ENCODE assay signal across 13 mouse cellular contexts in the genomic region with DNA sequence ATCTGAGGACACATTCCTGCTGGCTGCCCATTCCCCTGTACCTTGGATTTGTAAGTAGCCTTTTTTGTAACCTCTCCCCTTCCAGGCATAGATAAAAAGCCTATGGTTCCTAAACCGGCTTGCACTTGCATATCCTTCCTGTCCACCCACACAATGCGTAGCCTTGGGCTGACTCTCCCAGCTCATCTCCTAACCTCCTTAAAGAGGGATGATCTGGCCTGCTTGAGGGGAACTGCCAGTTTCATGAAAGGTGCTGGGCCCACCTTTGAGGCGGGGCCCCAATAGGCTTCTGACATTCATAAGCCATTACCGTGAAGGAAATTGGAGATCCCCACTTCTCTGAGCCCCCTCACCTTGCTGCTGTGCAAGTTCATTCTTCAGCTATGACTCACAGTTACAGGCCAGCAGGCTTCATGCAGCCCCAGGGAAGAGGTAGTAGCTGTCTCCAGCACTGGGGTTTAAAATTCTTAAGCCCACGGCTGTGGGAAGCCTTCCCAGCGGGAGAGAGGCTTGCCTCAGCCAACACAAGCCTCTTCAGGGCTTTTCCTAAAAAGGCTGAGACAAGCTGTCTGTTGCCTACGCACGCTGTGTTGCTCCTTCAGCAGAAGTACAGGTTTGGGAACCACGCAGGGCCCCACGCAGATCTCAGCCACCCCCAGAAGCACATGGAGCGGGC. TPM values are rescaled to one million over a fixed set of nuclear protein-coding genes. Genes with fewer than 3 reads are reported as not detected.
DNase-seq lines count a peak whose midpoint lies in the region; ATAC-seq and TF ChIP-seq lines count a peak whose summit lies in the region.
"Had no signal": no experiment of that assay in that cellular context is flagged by ENCODE, and none has a peak within 500 bp of the region (broad histone marks: within the 10 kb centered on the region; RNA-seq: fewer than 3 reads in every experiment).

No protein-coding gene starts in this region.

- H3K4me1 ChIP-seq in liver, embryonic 11.5 days (replicated peaks; ENCODE audit: control insufficient read depth, insufficient read depth, low read length): peaks cover 36% of the 10 kb centered on the region
- H3K4me1 ChIP-seq in liver, embryonic 12.5 days: peaks cover 58% of the 10 kb centered on the region
- peaks cover 21% of the 10 kb centered on the region for H3K4me1 ChIP-seq in embryonic fibroblast, embryonic 13.5 days (ENCODE audit: control insufficient read depth, insufficient read depth, low read length)
- peaks cover 54% of the 10 kb centered on the region for H3K4me1 ChIP-seq in olfactory bulb, adult 2 months (ENCODE audit: control insufficient read depth, insufficient read depth, low read length)

- ATAC-seq in CD4-positive, CD25-positive, alpha-beta regulatory T cell, adult 4 months: no peak
- ATAC-seq in liver, embryonic 11.5 days (replicated peaks; ENCODE audit: low FRiP score): no peak
- no peak for ATAC-seq in liver, embryonic 12.5 days

- peak overlapping the region; percentile 69 for H3K4me2 ChIP-seq in liver, embryonic 11.5 days
- H3K4me2 ChIP-seq in liver, embryonic 12.5 days: no peak overlapping the region

- no peak overlapping the region for H3K4me3 ChIP-seq in liver, embryonic 11.5 days (ENCODE audit: low read depth, low read length)
- H3K4me3 ChIP-seq in liver, embryonic 12.5 days: no peak overlapping the region
- no peak overlapping the region for H3K4me3 ChIP-seq in embryonic fibroblast, embryonic 13.5 days (ENCODE audit: insufficient read depth, low read length)
- no peak overlapping the region for H3K4me3 ChIP-seq in olfactory bulb, adult 2 months (ENCODE audit: insufficient read depth, low read depth, low read length)

- no peaks in the 10 kb centered on the region for H3K9me3 ChIP-seq in liver, embryonic 11.5 days (ENCODE audit: control insufficient read depth, low read length)
- H3K9me3 ChIP-seq in liver, embryonic 12.5 days (replicated peaks): no peaks in the 10 kb centered on the region
- H3K9me3 ChIP-seq: embryonic facial prominence, embryonic 13.5 days had no signal

- no peak overlapping the region for H3K9ac ChIP-seq in liver, embryonic 11.5 days (ENCODE audit: low read depth, low read length)
- no peak overlapping the region for H3K9ac ChIP-seq in liver, embryonic 12.5 days

- WGBS in liver, embryonic 11.5 days: 64% methylated on average over 11 of the region's 11 CpGs
- 54% methylated on average over 11 of the region's 11 CpGs for WGBS in liver, embryonic 12.5 days (ENCODE audit: insufficient replicate concordance)
- WGBS in olfactory bulb, adult 2 months: 38% methylated on average over 11 of the region's 11 CpGs

- TF ChIP-seq CTCF in embryonic fibroblast, embryonic 13.5 days (IDR thresholded peaks at IDR 0.05; ENCODE audit: borderline replicate concordance, insufficient read depth, low read length): no peak
- no peak for TF ChIP-seq CTCF in olfactory bulb, adult 2 months (IDR thresholded peaks at IDR 0.05; ENCODE audit: insufficient read depth, low read depth, low read length)

- H3K36me3 ChIP-seq in liver, embryonic 11.5 days (ENCODE audit: control insufficient read depth, insufficient read depth, low read length): no peaks in the 10 kb centered on the region
- peaks cover 5% of the 10 kb centered on the region for H3K36me3 ChIP-seq in liver, embryonic 12.5 days

- peaks cover 35% of the 10 kb centered on the region for H3K27me3 ChIP-seq in liver, embryonic 11.5 days (replicated peaks; ENCODE audit: control insufficient read depth, insufficient read depth, low read length)
- peaks cover 66% of the 10 kb centered on the region for H3K27me3 ChIP-seq in liver, embryonic 12.5 days (replicated peaks)

- TF ChIP-seq POLR2A in embryonic fibroblast, embryonic 13.5 days (IDR thresholded peaks at IDR 0.05; ENCODE audit: low read depth, low read length): no peak
- TF ChIP-seq POLR2A in olfactory bulb, adult 2 months (IDR thresholded peaks at IDR 0.05; ENCODE audit: insufficient read depth, low read depth, low read length): no peak

- no peak overlapping the region for H3K27ac ChIP-seq in liver, embryonic 11.5 days (ENCODE audit: low read depth, low read length)
- no peak overlapping the region for H3K27ac ChIP-seq in liver, embryonic 12.5 days
- H3K27ac ChIP-seq in embryonic fibroblast, embryonic 13.5 days (ENCODE audit: insufficient read depth, low read length): peak overlapping the region; percentile 65
- peak overlapping the region; percentile 60 for H3K27ac ChIP-seq in olfactory bulb, adult 2 months (ENCODE audit: insufficient read depth, low read depth, low read length)
- H3K27ac ChIP-seq: embryonic facial prominence, embryonic 13.5 days had no signal

- DNase-seq in CD4-positive, CD25-positive, alpha-beta regulatory T cell, adult 2 months (ENCODE audit: low read depth, low spot score): peak; percentile 33
- no peak for DNase-seq in liver, embryonic 11.5 days (ENCODE audit: low spot score)
- no peak for DNase-seq in cerebellum, postnatal 10 days
- DNase-seq in cerebellum, postnatal 36 days: no peak
- DNase-seq: cerebellum, adult 11 months; gastrocnemius, postnatal 14 days; lung, adult 2 months had no signal

RNA-seq across cellular contexts. Expression of gene Snai3, which starts 1.1 kb away (rescaled TPM):
- 1 to 10 TPM; 2.6 to 5.2 TPM for polyA plus RNA-seq in CD4-positive, CD25-positive, alpha-beta regulatory T cell, adult 4 months (2017; shearing (Covaris generic))
- 0.23 and 0.29 TPM in 2 replicates for polyA plus RNA-seq in liver, embryonic 11.5 days (2014; fragmentation: Nextera tagmentation; extraction: Ambion mirVana)
- polyA plus RNA-seq in liver, embryonic 12.5 days (2016; fragmentation: Nextera tagmentation; extraction: Ambion mirVana): 0.18 and 0.36 TPM in 2 replicates
- not detected in 2 replicates for polyA plus RNA-seq in embryonic fibroblast, embryonic 13.5 days (2011; ENCODE audit: insufficient read length, low read depth, missing spikeins)
- polyA plus RNA-seq in olfactory bulb, adult 2 months (2012; ENCODE audit: insufficient read depth, insufficient read length, low replicate concordance, missing spikeins): not detected in 2 replicates

RNA-seq across cellular contexts. Expression of gene Rnf166, which starts 14.3 kb away (rescaled TPM):
- polyA plus RNA-seq in CD4-positive, CD25-positive, alpha-beta regulatory T cell, adult 4 months (2017; shearing (Covaris generic)): 10 to 100 TPM; 27.3 to 31.0 TPM
- polyA plus RNA-seq in liver, embryonic 11.5 days (2014; fragmentation: Nextera tagmentation; extraction: Ambion mirVana): 24.7 and 26.8 TPM in 2 replicates
- 16.6 and 17.3 TPM in 2 replicates for polyA plus RNA-seq in liver, embryonic 12.5 days (2016; fragmentation: Nextera tagmentation; extraction: Ambion mirVana)
- 38.9 and 39.0 TPM in 2 replicates for polyA plus RNA-seq in embryonic fibroblast, embryonic 13.5 days (2011; ENCODE audit: insufficient read length, low read depth, missing spikeins)
- not detected in 2 replicates for polyA plus RNA-seq in olfactory bulb, adult 2 months (2012; ENCODE audit: insufficient read depth, insufficient read length, low replicate concordance, missing spikeins)

RNA-seq across cellular contexts. Expression of gene Ctu2, which starts 14.3 kb away (rescaled TPM):
- 10 to 100 TPM; 11.5 to 16.9 TPM for polyA plus RNA-seq in CD4-positive, CD25-positive, alpha-beta regulatory T cell, adult 4 months (2017; shearing (Covaris generic))
- polyA plus RNA-seq in liver, embryonic 11.5 days (2014; fragmentation: Nextera tagmentation; extraction: Ambion mirVana): 51.9 and 55.6 TPM in 2 replicates
- 37.1 and 38.7 TPM in 2 replicates for polyA plus RNA-seq in liver, embryonic 12.5 days (2016; fragmentation: Nextera tagmentation; extraction: Ambion mirVana)
- polyA plus RNA-seq in embryonic fibroblast, embryonic 13.5 days (2011; ENCODE audit: insufficient read length, low read depth, missing spikeins): 36.0 and 37.2 TPM in 2 replicates
- polyA plus RNA-seq in olfactory bulb, adult 2 months (2012; ENCODE audit: insufficient read depth, insufficient read length, low replicate concordance, missing spikeins): not detected in 2 replicates

RNA-seq across cellular contexts. Expression of gene Mvd, which starts 18.4 kb away (rescaled TPM):
- polyA plus RNA-seq in CD4-positive, CD25-positive, alpha-beta regulatory T cell, adult 4 months (2017; shearing (Covaris generic)): 10 to 100 TPM; 12.6 to 20.0 TPM
- 36.5 and 40.6 TPM in 2 replicates for polyA plus RNA-seq in liver, embryonic 11.5 days (2014; fragmentation: Nextera tagmentation; extraction: Ambion mirVana)
- polyA plus RNA-seq in liver, embryonic 12.5 days (2016; fragmentation: Nextera tagmentation; extraction: Ambion mirVana): 29.3 and 31.4 TPM in 2 replicates
- 18.1 and 22.0 TPM in 2 replicates for polyA plus RNA-seq in embryonic fibroblast, embryonic 13.5 days (2011; ENCODE audit: insufficient read length, low read depth, missing spikeins)
- polyA plus RNA-seq in olfactory bulb, adult 2 months (2012; ENCODE audit: insufficient read depth, insufficient read length, low replicate concordance, missing spikeins): not detected in 2 replicates

RNA-seq across cellular contexts. Expression of gene Cyba, which starts 28.9 kb away (rescaled TPM):
- polyA plus RNA-seq in CD4-positive, CD25-positive, alpha-beta regulatory T cell, adult 4 months (2017; shearing (Covaris generic)): 100 to 1,000 TPM; 801 to 968 TPM
- 201 and 215 TPM in 2 replicates for polyA plus RNA-seq in liver, embryonic 11.5 days (2014; fragmentation: Nextera tagmentation; extraction: Ambion mirVana)
- polyA plus RNA-seq in liver, embryonic 12.5 days (2016; fragmentation: Nextera tagmentation; extraction: Ambion mirVana): 149 and 160 TPM in 2 replicates
- polyA plus RNA-seq in embryonic fibroblast, embryonic 13.5 days (2011; ENCODE audit: insufficient read length, low read depth, missing spikeins): 133 and 158 TPM in 2 replicates
- not detected in 2 replicates for polyA plus RNA-seq in olfactory bulb, adult 2 months (2012; ENCODE audit: insufficient read depth, insufficient read length, low replicate concordance, missing spikeins)
- polyA plus RNA-seq: C2C12 had no signal

Comparison
In these comparisons a context has a peak if more than half of its experiments do, and no peak if none do; other contexts are left out.
1. H3K27ac ChIP-seq: peak in embryonic fibroblast, embryonic 13.5 days (single experiment) and olfactory bulb, adult 2 months (single experiment); none in liver, embryonic 11.5 days (single experiment) and liver, embryonic 12.5 days (single experiment).
2. RNA of gene Ctu2, which starts 14.3 kb away (polyA plus RNA-seq): 51.9 to 55.6 TPM in liver, embryonic 11.5 days, 37.1 to 38.7 TPM in liver, embryonic 12.5 days, 36.0 to 37.2 TPM in embryonic fibroblast, embryonic 13.5 days and 11.5 to 16.9 TPM in CD4-positive, CD25-positive, alpha-beta regulatory T cell, adult 4 months; not detected in olfactory bulb, adult 2 months; every median in the first group is over 10 times any median in the second.